Mouse (Mus musculus) brain, embryonic 14.5 days (tissue): ENCODE results near the gene Afdn.
"Not testable (repeated sequence)": the region's sequence is repeated elsewhere in the genome, so short reads cannot be mapped to it uniquely, and the experiment has no call there.

ENCODE experiments used
- CTCF ChIP-seq: fragments of 200-500 bp; IDR thresholded peaks from 2 replicates; pipeline ENCODE4 v1.5.1; 2012; ENCODE audit warnings: inconsistent platforms, mild to moderate bottlenecking, moderate library complexity, borderline replicate concordance; ENCODE audit not compliant: insufficient read depth, insufficient read length; ENCODE audit errors: extremely low read depth
- POLR2A ChIP-seq: fragments of 200-500 bp; IDR thresholded peaks from 2 replicates; pipeline ENCODE4 v1.6.1; 2012; ENCODE audit warnings: mild to moderate bottlenecking, inconsistent platforms, borderline replicate concordance; ENCODE audit not compliant: poor library complexity, insufficient read depth, insufficient read length, severe bottlenecking; ENCODE audit errors: extremely low read depth

DNA sequence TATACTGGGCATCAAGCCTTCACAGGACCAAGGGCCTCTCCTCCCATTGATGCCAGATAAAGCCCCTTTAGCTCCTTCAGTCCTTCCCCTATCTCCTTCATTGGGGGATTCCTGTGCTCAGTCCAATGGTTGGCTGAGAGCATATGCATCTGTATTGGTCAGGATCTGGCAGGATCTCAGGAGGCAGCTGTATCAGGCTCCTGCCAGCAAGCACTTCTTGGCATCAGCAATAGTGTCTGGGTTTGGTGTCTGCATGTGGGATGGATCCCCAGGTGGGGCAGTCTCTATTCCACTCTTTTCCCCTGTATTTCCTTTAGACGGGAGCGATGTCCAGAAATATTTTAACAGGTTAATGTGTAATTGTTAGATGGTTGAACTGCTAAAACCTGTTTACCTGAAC, 4.6 kb downstream of the Afdn start:
- TF ChIP-seq CTCF, POLR2A: not testable (repeated sequence)
